Mouse (Mus musculus) cerebellum, adult 2 months (tissue): Measurements from ENCODE around the gene Gm4131. TPM values are rescaled to one million over a fixed set of nuclear protein-coding genes. Genes with fewer than 3 reads are reported as not detected.

Experiments
- DNase-seq, 2 experiments: peaks; one replicate each; pipeline ENCODE4 v3.0.0; 2021
- H3K27ac ChIP-seq: fragments of 200-500 bp; 2 replicates; pipeline ENCODE4 v1.5.1; 2012; ENCODE audit warnings: low read length, control low read depth, inconsistent platforms; ENCODE audit not compliant: insufficient read depth
- H3K27me3 ChIP-seq: fragments of 200-500 bp; 2 replicates; pipeline ENCODE4 v1.6.1; 2012; ENCODE audit warnings: inconsistent platforms, mild to moderate bottlenecking, low read length, moderate library complexity; ENCODE audit not compliant: control insufficient read depth, insufficient read depth
- H3K4me1 ChIP-seq: fragments of 200-500 bp; 2 replicates; pipeline ENCODE4 v1.6.1; 2011; ENCODE audit warnings: low read length; ENCODE audit not compliant: control insufficient read depth, insufficient read depth
- H3K4me3 ChIP-seq: fragments of 200-500 bp; replicated peaks from 2 replicates; pipeline ENCODE3; 2011; ENCODE audit warnings: mild to moderate bottlenecking, low read depth, low read length, control low read depth; ENCODE audit not compliant: insufficient read depth
- CTCF ChIP-seq: fragments of 200-500 bp; IDR thresholded peaks from 2 replicates; pipeline ENCODE4 v1.5.1; 2011; ENCODE audit warnings: low read depth, mild to moderate bottlenecking, control low read depth, low read length, moderate library complexity, borderline replicate concordance; ENCODE audit not compliant: insufficient read depth
- POLR2A ChIP-seq: fragments of 200-500 bp; IDR thresholded peaks from 2 replicates; pipeline ENCODE4 v1.6.1; 2011; ENCODE audit warnings: low read length, control low read depth, borderline replicate concordance; ENCODE audit not compliant: insufficient read depth
- WGBS: fragments of 180-500 bp; shearing (Covaris S2); methylation state at CpG from one replicate; pipeline ENCODE4 v1.1.7; 2018; 5-methylcytosine and 5-hydroxymethylcytosine counted together
- polyA plus RNA-seq: library from polyadenylated mRNA; depleted of rRNA; stranded (reverse); fragments of >200 nt; gene quantifications from 2 replicates; pipeline ENCODE4 v1.2.3, GENCODE M21; 2012

Gm4131 gene
- polyA plus RNA-seq, 1 experiment: not detected

DNA sequence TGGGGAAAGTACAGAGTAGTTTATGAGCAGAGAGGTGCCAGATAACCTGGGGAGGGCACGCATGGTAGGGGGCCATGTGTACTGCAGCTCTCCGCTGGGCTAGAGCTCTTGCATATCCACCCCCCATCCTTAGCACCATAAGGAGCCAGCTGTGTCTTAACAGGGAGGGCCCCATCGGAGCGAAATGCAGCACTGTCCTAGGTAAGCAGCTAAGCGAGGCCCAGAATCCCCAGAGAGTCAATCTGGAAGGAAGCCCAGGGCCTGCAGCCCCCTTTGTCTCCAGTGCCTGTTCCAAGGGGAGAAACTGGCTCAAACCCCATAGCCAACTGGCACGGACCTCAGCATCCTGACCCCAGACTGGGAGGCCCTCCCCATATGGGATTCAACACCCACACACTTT is 87.3 kb downstream of the Gm4131 start:
- peaks cover 2% of the 10 kb centered on the region; the same call in 1 of the 2 replicates for H3K4me1 ChIP-seq
- 30% methylated on average over 6 of the region's 6 CpGs for WGBS
- H3K27me3 ChIP-seq: no peaks in the 10 kb centered on the region
- TF ChIP-seq POLR2A: no peak
- no peak for TF ChIP-seq CTCF
- H3K4me3 ChIP-seq: no peak overlapping the region
- no peak for DNase-seq
- no peak overlapping the region for H3K27ac ChIP-seq

DNA sequence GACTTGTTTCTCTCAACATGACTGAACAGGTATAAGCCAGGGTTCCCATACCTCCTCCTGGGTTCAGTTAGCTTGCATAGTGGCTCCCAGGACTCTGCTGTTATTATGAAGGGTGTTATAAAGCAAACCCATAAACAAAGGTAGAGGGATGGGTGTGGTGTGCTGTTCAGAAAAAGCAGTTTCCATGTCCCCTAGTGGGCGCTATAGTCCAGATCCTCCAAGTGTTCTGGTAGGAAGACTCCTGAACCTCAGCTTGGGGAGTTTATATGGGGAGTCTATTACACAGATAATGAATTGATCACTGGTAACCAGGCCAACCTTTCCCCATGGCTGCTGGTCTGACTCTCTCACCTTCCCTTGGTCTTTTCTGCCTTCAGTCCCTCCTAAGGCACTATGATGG is 92.2 kb downstream of the Gm4131 start:
- no peak for TF ChIP-seq POLR2A
- TF ChIP-seq CTCF: no peak; the same call in 1 of the 2 replicates
- Histone ChIP-seq H3K4me1 (peaks cover 2% of the 10 kb centered on the region; the same call in 1 of the 2 replicates), H3K27me3 (no peaks in the 10 kb centered on the region), H3K4me3 (no peak overlapping the region), H3K27ac (no peak overlapping the region)
- no peak for DNase-seq
- 67% methylated on average over 1 of the region's 1 CpGs for WGBS

DNA sequence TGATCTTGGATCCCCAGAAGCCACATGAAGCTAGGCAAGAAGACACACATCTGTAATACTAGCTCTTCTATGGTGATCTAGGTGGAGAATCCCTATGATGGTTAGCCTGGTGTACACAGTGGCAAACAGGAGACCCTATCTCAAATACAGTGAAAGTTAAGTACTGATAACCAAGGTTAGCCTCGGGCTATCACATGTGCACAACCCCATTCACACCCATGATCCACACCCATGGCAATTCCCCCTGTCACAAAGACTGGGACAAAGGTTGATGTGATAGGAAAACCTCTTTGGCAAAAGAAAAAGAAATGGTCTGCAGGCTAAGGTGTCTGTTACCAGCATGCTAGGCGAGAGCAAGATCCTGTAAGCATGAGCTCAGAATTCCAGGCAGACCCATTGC is 94.7 kb downstream of the Gm4131 start:
- no peak for TF ChIP-seq POLR2A
- no peak for TF ChIP-seq CTCF
- no peaks in the 10 kb centered on the region for H3K4me1 ChIP-seq
- no peak overlapping the region for H3K27ac ChIP-seq
- 82% methylated on average over 2 of the region's 2 CpGs for WGBS
- DNase-seq: no peak
- H3K4me3 ChIP-seq: no peak overlapping the region
- H3K27me3 ChIP-seq: no peaks in the 10 kb centered on the region

- Histone ChIP-seq H3K27ac (no peak overlapping the region), H3K4me3 (no peak overlapping the region), H3K4me1 (peaks cover 10% of the 10 kb centered on the region), H3K27me3 (no peaks in the 10 kb centered on the region)
- TF ChIP-seq CTCF (no peak), POLR2A (no peak)
- WGBS: 89% methylated on average over 5 of the region's 5 CpGs
- no peak for DNase-seq
These were observed 98.0 kb downstream of the Gm4131 start for GRCm38 (mm10) chr14:62468753-62469125.

DNA sequence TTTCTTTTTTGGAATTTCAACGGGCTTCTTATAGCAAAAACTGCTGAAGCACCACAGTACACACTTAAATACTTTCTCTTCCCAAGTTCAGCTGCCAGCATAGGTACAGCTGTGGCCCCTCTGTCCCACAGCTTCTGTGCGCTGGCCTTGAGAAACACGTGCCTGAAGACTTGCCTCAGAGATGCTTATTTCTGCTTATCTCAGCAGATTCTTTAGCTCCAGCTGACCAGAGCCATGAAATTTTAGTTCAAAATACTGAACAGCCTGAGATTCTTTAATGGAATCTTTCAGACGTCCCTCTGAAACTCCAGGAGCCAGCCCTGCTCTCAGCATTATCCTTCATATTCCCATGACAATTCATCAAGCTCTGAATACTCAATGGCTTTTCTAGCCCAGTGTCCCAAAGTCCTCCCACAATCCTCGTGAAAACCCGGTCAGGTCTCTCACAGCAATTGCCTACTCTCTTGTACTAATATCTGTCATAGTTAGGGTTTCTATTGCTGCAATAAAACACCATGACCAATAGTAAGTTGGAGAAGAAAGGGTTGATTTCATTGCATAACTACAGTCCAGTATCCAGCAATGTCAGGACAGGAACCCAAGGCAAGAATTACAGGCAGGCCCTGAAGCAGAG is 98.5 kb downstream of the Gm4131 start:
- H3K4me3 ChIP-seq: no peak overlapping the region
- no peaks in the 10 kb centered on the region for H3K27me3 ChIP-seq
- TF ChIP-seq POLR2A (no peak), CTCF (no peak)
- peaks cover 10% of the 10 kb centered on the region for H3K4me1 ChIP-seq
- H3K27ac ChIP-seq: no peak overlapping the region
- WGBS: 72% methylated on average over 6 of the region's 6 CpGs
- DNase-seq: no peak

- no peak overlapping the region for H3K4me3 ChIP-seq
- H3K27me3 ChIP-seq: no peaks in the 10 kb centered on the region
- WGBS: 7% methylated on average over 9 of the region's 9 CpGs
- DNase-seq: peak; percentile 46 to 47
- peaks cover 10% of the 10 kb centered on the region for H3K4me1 ChIP-seq
- no peak overlapping the region for H3K27ac ChIP-seq
- TF ChIP-seq POLR2A (no peak), CTCF (no peak)
These were observed 101.8 kb downstream of the Gm4131 start for GRCm38 (mm10) chr14:62464966-62465365.

DNA sequence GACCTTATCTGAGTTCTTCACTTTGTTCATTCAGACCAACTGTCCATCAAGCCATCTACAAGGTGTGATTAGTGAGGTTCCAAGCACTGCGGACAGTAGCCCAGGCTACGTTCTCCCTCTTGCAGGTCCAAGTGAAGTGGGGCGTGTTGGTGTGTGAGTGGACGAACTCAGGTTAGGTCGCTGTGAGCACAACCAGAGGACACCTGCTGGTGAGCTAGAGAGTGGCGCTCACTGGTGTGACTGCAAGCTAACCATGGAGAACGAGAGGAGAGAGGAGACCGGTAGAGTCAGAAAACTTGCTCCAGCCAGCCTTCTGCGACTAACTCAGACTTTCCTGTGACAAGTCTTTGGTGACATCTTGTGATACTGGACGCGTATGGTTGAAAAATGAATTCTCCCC is 107.2 kb downstream of the Gm4131 start:
- 65% methylated on average over 11 of the region's 11 CpGs for WGBS
- no peak for TF ChIP-seq POLR2A
- no peak for TF ChIP-seq CTCF
- no peak for DNase-seq
- Histone ChIP-seq H3K27me3 (no peaks in the 10 kb centered on the region), H3K27ac (no peak overlapping the region), H3K4me1 (peaks cover 4% of the 10 kb centered on the region), H3K4me3 (no peak overlapping the region)

DNA sequence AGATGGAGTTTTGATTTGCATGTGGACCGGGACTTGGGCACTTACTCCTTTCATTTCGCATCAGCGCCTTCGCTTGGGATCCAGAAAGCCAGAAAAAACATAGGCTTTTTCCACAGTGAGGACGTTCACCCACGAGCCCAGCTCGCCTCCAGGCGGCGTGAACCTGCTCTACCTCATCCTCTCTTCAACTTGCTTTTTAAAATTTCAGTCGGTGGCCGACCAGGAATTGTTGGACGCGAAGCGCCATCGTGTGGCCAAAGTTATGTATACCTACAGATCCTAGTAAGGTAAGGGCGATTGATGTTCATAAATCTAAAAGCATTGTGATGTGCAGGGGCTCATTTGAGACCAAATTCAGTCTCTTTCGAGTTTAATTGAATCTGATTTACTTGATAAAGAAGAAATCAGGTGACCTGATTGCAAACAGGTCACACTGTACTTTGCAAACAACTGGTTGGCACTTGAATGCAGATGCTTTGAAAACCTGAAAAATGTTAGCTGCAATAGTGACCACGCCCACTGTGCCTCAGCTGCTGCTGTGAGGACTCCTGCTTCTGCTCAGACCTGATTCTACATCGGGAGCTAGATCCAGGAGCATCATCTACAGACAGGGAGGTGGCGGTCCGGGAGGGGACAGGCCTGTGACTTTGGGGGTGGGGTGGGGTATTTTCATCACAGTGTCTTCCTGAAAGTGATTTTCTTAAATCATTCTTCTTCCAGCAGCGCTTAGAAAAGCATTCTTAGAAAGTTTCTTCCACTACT is 109.1 kb downstream of the Gm4131 start:
- H3K4me3 ChIP-seq: peak overlapping the region; percentile 14
- no peak overlapping the region for H3K27ac ChIP-seq
- WGBS: 15% methylated on average over 22 of the region's 22 CpGs

More for the DNA sequence above, 109.1 kb downstream of the Gm4131 start:
- TF ChIP-seq CTCF (peak; percentile 85), POLR2A (no peak)
- H3K27me3 ChIP-seq: no peaks in the 10 kb centered on the region
- DNase-seq: peak; percentile 80 to 86
- no peaks in the 10 kb centered on the region for H3K4me1 ChIP-seq
